Mouse (Mus musculus) gastrocnemius, postnatal 4 days (tissue): Measurements from ENCODE around the gene Il12rb2. TPM values are rescaled to one million over a fixed set of nuclear protein-coding genes. Genes with fewer than 3 reads are reported as not detected.

ENCODE experiments used
- DNase-seq, 2 experiments: peaks; one replicate each; pipeline ENCODE4 v3.0.0; 2021 to 2022; ENCODE audit warnings: low spot score in 2 of 2, mixed read lengths in 2 of 2
- total RNA-seq, 2 experiments: library from RNA; stranded (reverse); gene quantifications; 2 replicates each; pipeline ENCODE4 v1.2.3; 2021

Gene Il12rb2
- total RNA-seq, 2 experiments from 2014 or later = 0.31 to 0.52 TPM

DNA sequence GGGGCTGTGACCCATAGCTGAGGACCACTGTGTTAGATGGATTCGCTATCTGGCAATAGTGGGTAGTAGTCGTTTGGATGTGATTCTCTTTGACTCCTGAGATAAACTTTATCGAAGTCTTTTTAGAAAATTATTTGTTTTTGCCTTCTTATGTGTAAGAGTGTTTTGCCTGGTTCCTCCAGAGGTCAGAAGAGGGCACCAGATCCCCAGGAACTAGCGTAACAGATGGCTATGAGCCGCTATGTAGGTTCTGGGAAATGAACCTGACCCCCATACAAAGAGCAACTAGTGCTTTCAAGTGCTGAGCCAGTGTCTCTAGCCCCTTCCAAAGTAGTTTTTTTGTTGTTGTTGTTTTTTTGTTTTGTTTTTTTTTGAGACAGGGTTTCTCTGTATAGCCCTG is 79.9 kb downstream of the Il12rb2 start:
- no peak for DNase-seq

- DNase-seq = no peak
These were observed 83.9 kb downstream of the Il12rb2 start for GRCm38 (mm10) chr6:67292042-67292623.

DNA sequence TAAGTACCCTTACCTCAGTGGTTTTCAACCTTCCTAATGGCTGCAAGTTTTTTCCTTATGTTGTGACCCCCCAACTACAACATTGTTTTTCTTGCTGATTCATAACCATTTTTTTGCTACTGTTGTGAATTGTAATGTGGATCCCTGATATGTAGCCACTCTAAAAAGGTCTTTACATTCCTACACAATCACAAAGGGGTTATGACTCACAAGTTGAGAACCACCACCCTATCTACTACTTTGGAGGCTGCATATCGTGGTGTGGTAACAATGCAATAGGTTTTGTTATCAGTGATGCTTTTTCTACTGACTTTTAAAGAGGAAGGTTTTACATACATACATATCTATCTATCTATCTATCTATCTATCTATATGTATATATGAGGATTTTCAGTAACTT is 93.1 kb downstream of the Il12rb2 start:
- DNase-seq = no peak

GRCm38 (mm10) chr6:67281614-67282197 is 94.3 kb downstream of the Il12rb2 start:
- DNase-seq = no peak

DNA sequence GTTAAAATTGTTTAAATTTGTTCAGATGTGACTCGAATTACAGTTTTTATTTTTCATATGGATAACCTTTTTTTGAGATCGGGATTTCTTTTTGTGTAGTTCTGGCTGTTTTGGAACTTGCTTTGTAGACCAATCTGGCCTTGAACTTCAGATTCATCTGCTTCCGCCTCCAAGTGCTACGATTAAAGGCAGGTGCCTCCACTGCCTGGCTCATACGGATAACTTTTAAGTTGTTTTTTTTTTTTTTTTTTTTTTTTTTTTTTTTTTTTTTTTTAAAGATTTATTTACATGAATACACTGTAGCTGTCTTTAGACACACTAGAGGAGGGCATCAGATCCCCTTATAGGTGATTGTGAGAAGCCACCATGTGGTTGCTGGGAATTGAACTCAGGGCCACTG is 98.0 kb downstream of the Il12rb2 start:
- DNase-seq = no peak

GRCm38 (mm10) chr6:67269459-67269858 is 106.5 kb downstream of the Il12rb2 start:
- no peak for DNase-seq

GRCm38 (mm10) chr6:67268983-67269382 is 107.0 kb downstream of the Il12rb2 start:
- DNase-seq = no peak

DNA sequence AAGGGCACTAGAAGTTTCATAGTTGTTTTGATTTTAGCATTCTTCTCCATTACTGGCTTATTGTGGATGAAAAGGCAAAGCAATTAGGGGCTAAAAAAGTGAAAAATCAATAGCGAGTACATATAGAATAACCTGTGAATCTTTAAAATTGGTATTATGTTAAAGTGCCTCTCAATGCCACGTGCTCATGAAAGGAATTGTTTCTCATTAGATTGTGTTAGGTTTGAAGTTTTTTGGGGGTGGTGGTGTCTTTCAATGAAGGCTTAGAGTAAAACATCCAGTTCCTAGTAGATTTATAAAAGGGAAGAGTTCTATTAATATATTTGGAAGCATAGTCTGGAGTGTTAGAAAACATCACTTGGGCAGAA is 107.8 kb downstream of the Il12rb2 start:
- no peak for DNase-seq

- DNase-seq = peak; percentile 24 to 47
These were observed 108.4 kb downstream of the Il12rb2 start for GRCm38 (mm10) chr6:67267408-67268244.

DNA sequence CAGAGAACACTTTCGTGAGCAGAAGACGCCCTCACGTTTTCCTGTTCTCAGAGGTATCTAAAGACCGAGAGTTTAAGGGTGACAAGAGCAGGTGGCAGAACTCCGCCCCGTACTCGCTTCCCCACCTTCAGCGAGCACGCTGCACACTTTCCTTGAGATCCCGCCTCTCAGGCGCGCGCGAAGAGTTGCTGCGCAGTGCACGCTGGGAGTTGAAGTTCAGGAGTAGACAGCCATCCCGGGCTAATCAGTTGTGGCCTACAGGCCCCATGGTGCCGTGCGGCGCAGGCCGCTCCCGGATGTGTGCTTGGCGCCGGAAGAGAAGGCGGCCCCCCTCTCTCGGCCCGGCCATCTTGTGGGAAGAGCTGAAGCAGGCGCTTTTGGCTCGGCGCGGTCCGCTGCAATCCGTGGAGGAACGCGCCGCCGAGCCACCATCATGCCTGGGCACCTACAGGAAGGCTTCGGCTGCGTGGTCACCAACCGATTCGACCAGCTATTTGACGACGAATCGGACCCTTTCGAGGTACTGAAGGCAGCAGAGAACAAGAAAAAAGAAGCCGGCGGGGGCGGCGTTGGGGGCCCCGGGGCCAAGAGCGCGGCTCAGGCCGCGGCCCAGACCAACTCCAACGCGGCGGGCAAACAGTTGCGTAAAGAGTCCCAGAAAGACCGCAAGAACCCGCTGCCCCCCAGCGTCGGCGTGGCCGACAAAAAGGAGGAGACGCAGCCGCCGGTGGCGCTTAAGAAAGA is 109.2 kb downstream of the Il12rb2 start:
- peak; percentile 84 to 92 for DNase-seq

DNA sequence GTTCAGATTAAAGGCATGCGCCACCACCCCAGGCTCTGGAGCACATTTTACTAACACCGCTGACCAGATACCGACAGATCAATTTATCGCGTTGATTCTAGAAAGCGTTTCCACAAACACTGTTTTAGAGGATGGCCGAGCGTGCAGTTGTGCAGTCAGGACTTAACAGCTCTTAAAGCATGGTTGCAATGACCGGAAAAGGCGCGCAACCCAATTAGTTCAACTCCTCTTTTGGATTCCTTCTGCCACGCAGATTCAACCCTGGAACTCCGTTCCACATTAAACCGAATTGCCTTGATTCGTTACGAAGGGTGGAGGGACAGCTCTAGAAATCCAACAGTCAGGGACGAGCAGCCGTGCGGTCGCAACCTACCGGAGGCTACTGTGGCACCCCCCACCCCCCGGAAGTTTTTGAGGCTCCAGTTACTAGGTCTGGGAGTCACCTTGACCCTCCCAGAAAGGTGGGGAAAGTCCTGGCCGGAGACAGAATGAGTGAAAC is 109.8 kb downstream of the Il12rb2 start:
- peak; percentile 15 to 21 for DNase-seq

- no peak for DNase-seq
These were observed 111.1 kb downstream of the Il12rb2 start for GRCm38 (mm10) chr6:67264935-67265334.

GRCm38 (mm10) chr6:67251095-67251494 is 124.9 kb downstream of the Il12rb2 start:
- no peak for DNase-seq

DNA sequence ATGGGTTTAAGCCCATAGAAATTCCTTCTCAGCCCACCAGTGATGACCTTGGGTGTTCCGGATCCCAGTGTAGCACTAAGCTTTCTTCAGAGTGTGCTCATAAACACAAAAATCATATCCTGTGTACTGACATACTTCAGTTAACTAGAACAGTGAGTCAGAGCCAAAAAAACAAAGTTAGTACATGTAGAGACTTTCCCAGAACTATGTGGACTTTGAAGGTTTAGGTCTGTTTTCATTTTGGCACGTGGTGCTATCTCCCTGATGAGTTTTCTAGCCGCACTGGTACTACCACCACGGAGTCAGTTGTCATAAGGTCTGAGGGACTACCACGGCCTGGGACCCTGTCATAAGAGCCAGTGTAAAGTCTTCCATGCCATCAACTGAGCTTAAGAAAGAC is 131.5 kb downstream of the Il12rb2 start:
- no peak for DNase-seq

- no peak for DNase-seq
These were observed 132.1 kb downstream of the Il12rb2 start for GRCm38 (mm10) chr6:67243765-67244420.

Other genes starting within 250 kb of the Il12rb2 start
- 100 to 1,000 TPM; 370 to 450 TPM for gene Serbp1, start 138.0 kb downstream of the Il12rb2 start, total RNA-seq
- not detected for gene Il23r, start 115.7 kb upstream of the Il12rb2 start, total RNA-seq
- gene Tacstd2, start 159.6 kb upstream of the Il12rb2 start, total RNA-seq = under 1 TPM in 1 of 2 experiments, not detected in 1; 0.21 TPM